Mouse (Mus musculus): ENCODE measurements around the gene Gng12. TPM values are rescaled to one million over a fixed set of nuclear protein-coding genes. Genes with fewer than 3 reads are reported as not detected.

Gene Gng12
- polyA plus RNA-seq, 1 experiment from 2014 or later, result 36.1 TPM

GRCm38 (mm10) chr6:66922501-66922900, 26.3 kb downstream of the Gng12 start:
- WGBS, result 95% methylated on average over 7 of the region's 7 CpGs
- no peak overlapping the region for H3K4me2 ChIP-seq
- no peaks in the 10 kb centered on the region for H3K4me1 ChIP-seq (replicated peaks)
- H3K4me3 ChIP-seq, result no peak overlapping the region
- no peak overlapping the region for H3K9ac ChIP-seq
- no peak for ATAC-seq (ENCODE audit: low FRiP score)
- no peak overlapping the region for H3K27ac ChIP-seq
- no peaks in the 10 kb centered on the region for H3K9me3 ChIP-seq
- no peaks in the 10 kb centered on the region for H3K36me3 ChIP-seq
- no peaks in the 10 kb centered on the region for H3K27me3 ChIP-seq

GRCm38 (mm10) chr6:66923851-66924250, 27.7 kb downstream of the Gng12 start:
- H3K9ac ChIP-seq, result no peak overlapping the region
- no peaks in the 10 kb centered on the region for H3K4me1 ChIP-seq (replicated peaks)
- no peak overlapping the region for H3K27ac ChIP-seq
- no peaks in the 10 kb centered on the region for H3K9me3 ChIP-seq
- WGBS, result 87% methylated on average over 4 of the region's 4 CpGs
- no peaks in the 10 kb centered on the region for H3K27me3 ChIP-seq
- no peak for ATAC-seq (ENCODE audit: low FRiP score)
- H3K4me3 ChIP-seq, result no peak overlapping the region
- H3K4me2 ChIP-seq, result no peak overlapping the region
- no peaks in the 10 kb centered on the region for H3K36me3 ChIP-seq

- Histone ChIP-seq H3K4me1 (replicated peaks) (no peaks in the 10 kb centered on the region), H3K4me2 (no peak overlapping the region), H3K36me3 (no peaks in the 10 kb centered on the region), H3K27ac (no peak overlapping the region), H3K27me3 (no peaks in the 10 kb centered on the region), H3K9me3 (no peaks in the 10 kb centered on the region), H3K4me3 (no peak overlapping the region), H3K9ac (no peak overlapping the region)
- no peak for ATAC-seq (ENCODE audit: low FRiP score)
- 83% methylated on average over 7 of the region's 7 CpGs for WGBS
Measured at GRCm38 (mm10) chr6:66924315-66924965, 28.2 kb downstream of the Gng12 start.

- Histone ChIP-seq H3K4me1 (replicated peaks) (no peaks in the 10 kb centered on the region), H3K4me2 (no peak overlapping the region), H3K9me3 (no peaks in the 10 kb centered on the region), H3K27me3 (no peaks in the 10 kb centered on the region), H3K27ac (no peak overlapping the region), H3K4me3 (no peak overlapping the region), H3K9ac (no peak overlapping the region), H3K36me3 (no peaks in the 10 kb centered on the region)
- no peak for ATAC-seq (ENCODE audit: low FRiP score)
- 30% methylated on average over 4 of the region's 4 CpGs for WGBS
Measured at GRCm38 (mm10) chr6:66926269-66926668, 30.1 kb downstream of the Gng12 start.

- no peak overlapping the region for H3K27ac ChIP-seq
- H3K4me2 ChIP-seq, result no peak overlapping the region
- no peak overlapping the region for H3K4me3 ChIP-seq
- H3K4me1 ChIP-seq (replicated peaks), result 0 out of 2 replicates have a peak, but pooled peaks cover 3% of the 10 kb centered on the region
- no peak overlapping the region for H3K9ac ChIP-seq
- H3K9me3 ChIP-seq, result no peaks in the 10 kb centered on the region
- no peaks in the 10 kb centered on the region for H3K27me3 ChIP-seq
- 73% methylated on average over 2 of the region's 2 CpGs for WGBS
- H3K36me3 ChIP-seq, result no peaks in the 10 kb centered on the region
- ATAC-seq (ENCODE audit: low FRiP score), result no peak
Measured at GRCm38 (mm10) chr6:66928972-66929645, 32.9 kb downstream of the Gng12 start.

GRCm38 (mm10) chr6:66929694-66930093, 33.5 kb downstream of the Gng12 start:
- Histone ChIP-seq H3K4me3 (no peak overlapping the region), H3K4me1 (replicated peaks) (0 out of 2 replicates have a peak, but pooled peaks cover 3% of the 10 kb centered on the region), H3K9me3 (no peaks in the 10 kb centered on the region), H3K9ac (no peak overlapping the region), H3K36me3 (no peaks in the 10 kb centered on the region), H3K27me3 (no peaks in the 10 kb centered on the region), H3K4me2 (no peak overlapping the region), H3K27ac (no peak overlapping the region)
- WGBS, result 56% methylated on average over 7 of the region's 7 CpGs
- no peak for ATAC-seq (ENCODE audit: low FRiP score)

GRCm38 (mm10) chr6:66932206-66932819, 36.1 kb downstream of the Gng12 start:
- H3K4me2 ChIP-seq, result no peak overlapping the region
- peak; percentile 49; the same call in 1 of the 2 replicates for ATAC-seq (ENCODE audit: low FRiP score)
- H3K36me3 ChIP-seq, result no peaks in the 10 kb centered on the region
- 0 out of 2 replicates have a peak, but pooled peaks cover 3% of the 10 kb centered on the region for H3K4me1 ChIP-seq (replicated peaks)
- H3K9ac ChIP-seq, result no peak overlapping the region
- H3K27me3 ChIP-seq, result no peaks in the 10 kb centered on the region
- H3K27ac ChIP-seq, result no peak overlapping the region
- H3K9me3 ChIP-seq, result no peaks in the 10 kb centered on the region
- 76% methylated on average over 4 of the region's 4 CpGs for WGBS
- no peak overlapping the region for H3K4me3 ChIP-seq

- no peak for ATAC-seq (ENCODE audit: low FRiP score)
- peaks cover 14% of the 10 kb centered on the region for H3K4me1 ChIP-seq (replicated peaks)
- WGBS, result 77% methylated on average over 7 of the region's 7 CpGs
- H3K4me3 ChIP-seq, result no peak overlapping the region
- no peaks in the 10 kb centered on the region for H3K27me3 ChIP-seq
- H3K9ac ChIP-seq, result no peak overlapping the region
- no peaks in the 10 kb centered on the region for H3K9me3 ChIP-seq
- H3K36me3 ChIP-seq, result no peaks in the 10 kb centered on the region
- H3K27ac ChIP-seq, result no peak overlapping the region
- no peak overlapping the region for H3K4me2 ChIP-seq
Measured at GRCm38 (mm10) chr6:66940656-66941235, 44.5 kb downstream of the Gng12 start.

GRCm38 (mm10) chr6:66941792-66942191, 45.6 kb downstream of the Gng12 start:
- no peak overlapping the region for H3K9ac ChIP-seq
- 70% methylated on average over 6 of the region's 6 CpGs for WGBS
- no peak for ATAC-seq (ENCODE audit: low FRiP score)
- H3K4me3 ChIP-seq, result no peak overlapping the region
- H3K36me3 ChIP-seq, result no peaks in the 10 kb centered on the region
- no peak overlapping the region for H3K4me2 ChIP-seq
- H3K9me3 ChIP-seq, result no peaks in the 10 kb centered on the region
- H3K4me1 ChIP-seq (replicated peaks), result peaks cover 14% of the 10 kb centered on the region
- no peak overlapping the region for H3K27ac ChIP-seq
- H3K27me3 ChIP-seq, result no peaks in the 10 kb centered on the region

- Histone ChIP-seq H3K4me2 (no peak overlapping the region), H3K9me3 (no peaks in the 10 kb centered on the region), H3K27me3 (no peaks in the 10 kb centered on the region), H3K4me1 (replicated peaks) (peaks cover 14% of the 10 kb centered on the region), H3K36me3 (no peaks in the 10 kb centered on the region), H3K9ac (no peak overlapping the region), H3K27ac (no peak overlapping the region), H3K4me3 (no peak overlapping the region)
- WGBS, result 70% methylated on average over 4 of the region's 4 CpGs
- no peak for ATAC-seq (ENCODE audit: low FRiP score)
Measured at GRCm38 (mm10) chr6:66942826-66943225, 46.6 kb downstream of the Gng12 start.

GRCm38 (mm10) chr6:66943367-66944189, 47.4 kb downstream of the Gng12 start:
- peak; percentile 34; the same call in 1 of the 2 replicates for ATAC-seq (ENCODE audit: low FRiP score)
- H3K27ac ChIP-seq, result no peak overlapping the region

More at GRCm38 (mm10) chr6:66943367-66944189, 47.4 kb downstream of the Gng12 start:
- Histone ChIP-seq H3K36me3 (no peaks in the 10 kb centered on the region), H3K9me3 (no peaks in the 10 kb centered on the region), H3K4me3 (no peak overlapping the region), H3K9ac (no peak overlapping the region; the same call in 1 of the 2 replicates), H3K4me1 (replicated peaks) (peaks cover 14% of the 10 kb centered on the region), H3K27me3 (no peaks in the 10 kb centered on the region), H3K4me2 (no peak overlapping the region)
- 22% methylated on average over 6 of the region's 6 CpGs for WGBS
